Mouse (Mus musculus): Measurements from ENCODE around the gene Fam117b. TPM values are rescaled to one million over a fixed set of nuclear protein-coding genes. Genes with fewer than 3 reads are reported as not detected.

Fam117b gene
- polyA plus RNA-seq, 1 experiment from 2014 or later: 24.0 TPM

GRCm38 (mm10) chr1:59997352-59997751 lies 84.5 kb downstream of the Fam117b start:
- Histone ChIP-seq H3K4me3 (ENCODE audit: low read length) (no peak overlapping the region), H3K9me3 (ENCODE audit: control insufficient read depth, low read length) (no peaks in the 10 kb centered on the region), H3K4me2 (ENCODE audit: low read length) (no peak overlapping the region), H3K4me1 (ENCODE audit: control insufficient read depth, insufficient read depth, low read depth, low read length) (no peaks in the 10 kb centered on the region), H3K27me3 (replicated peaks; ENCODE audit: control insufficient read depth, insufficient read depth, low read length) (no peaks in the 10 kb centered on the region), H3K9ac (ENCODE audit: low read depth, low read length) (no peak overlapping the region), H3K27ac (ENCODE audit: low read depth, low read length) (no peak overlapping the region), H3K36me3 (ENCODE audit: control insufficient read depth, insufficient read depth, low read length) (no peaks in the 10 kb centered on the region)
- 80% methylated on average over 5 of the region's 5 CpGs for WGBS
- ATAC-seq: no peak

GRCm38 (mm10) chr1:60000319-60000718 lies 87.5 kb downstream of the Fam117b start:
- ATAC-seq: no peak
- Histone ChIP-seq H3K4me2 (ENCODE audit: low read length) (no peak overlapping the region), H3K4me1 (ENCODE audit: control insufficient read depth, insufficient read depth, low read depth, low read length) (no peaks in the 10 kb centered on the region), H3K9ac (ENCODE audit: low read depth, low read length) (no peak overlapping the region), H3K36me3 (ENCODE audit: control insufficient read depth, insufficient read depth, low read length) (no peaks in the 10 kb centered on the region), H3K27ac (ENCODE audit: low read depth, low read length) (no peak overlapping the region), H3K27me3 (replicated peaks; ENCODE audit: control insufficient read depth, insufficient read depth, low read length) (no peaks in the 10 kb centered on the region), H3K9me3 (ENCODE audit: control insufficient read depth, low read length) (no peaks in the 10 kb centered on the region), H3K4me3 (ENCODE audit: low read length) (no peak overlapping the region)
- WGBS: 60% methylated on average over 2 of the region's 2 CpGs

DNA sequence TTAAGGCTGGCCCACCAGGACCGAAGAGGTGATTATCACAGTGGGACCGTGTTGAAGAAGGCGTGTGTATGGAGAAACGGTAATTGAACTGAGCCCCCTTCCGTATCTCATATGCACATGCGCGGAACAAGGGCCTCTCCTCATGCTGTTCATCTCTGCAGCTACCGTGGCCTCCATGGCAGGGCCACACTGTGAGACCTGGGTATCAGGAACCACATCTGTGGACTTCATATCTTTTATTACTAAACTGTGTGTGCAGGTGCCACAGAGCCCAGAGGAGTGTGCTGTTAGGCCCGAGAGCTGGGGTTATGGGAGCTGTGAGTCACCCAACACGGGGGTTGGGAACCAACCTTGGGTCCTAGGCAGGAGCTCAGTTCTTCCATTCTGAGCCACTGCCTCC lies 94.5 kb downstream of the Fam117b start:
- Histone ChIP-seq H3K4me2 (ENCODE audit: low read length) (no peak overlapping the region), H3K4me3 (ENCODE audit: low read length) (no peak overlapping the region), H3K4me1 (ENCODE audit: control insufficient read depth, insufficient read depth, low read depth, low read length) (no peaks in the 10 kb centered on the region), H3K27me3 (replicated peaks; ENCODE audit: control insufficient read depth, insufficient read depth, low read length) (no peaks in the 10 kb centered on the region), H3K36me3 (ENCODE audit: control insufficient read depth, insufficient read depth, low read length) (no peaks in the 10 kb centered on the region; the same call in 1 of the 2 replicates), H3K9ac (ENCODE audit: low read depth, low read length) (no peak overlapping the region), H3K27ac (ENCODE audit: low read depth, low read length) (no peak overlapping the region), H3K9me3 (ENCODE audit: control insufficient read depth, low read length) (no peaks in the 10 kb centered on the region)
- no peak for ATAC-seq
- WGBS: 90% methylated on average over 10 of the region's 10 CpGs

DNA sequence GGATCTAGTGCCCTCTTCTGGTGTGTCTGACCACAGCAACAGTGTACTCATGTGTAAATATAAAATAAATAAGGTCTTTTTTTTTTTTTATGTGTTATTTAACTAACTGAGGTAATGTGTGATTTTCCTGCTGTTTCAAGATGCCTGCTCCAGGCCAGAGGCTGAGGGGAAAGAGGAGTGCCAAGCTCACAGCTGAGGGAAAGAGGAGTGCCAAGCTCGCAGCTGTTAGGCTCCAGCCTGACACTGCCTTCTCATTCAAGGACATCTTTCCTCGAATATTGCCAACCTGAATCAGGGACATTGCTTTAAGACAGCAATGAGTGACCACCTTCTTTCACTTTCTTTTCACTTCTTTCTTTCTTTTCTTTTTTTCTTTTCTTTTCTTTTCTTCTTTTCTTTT lies 95.9 kb downstream of the Fam117b start:
- no peaks in the 10 kb centered on the region; the same call in 1 of the 2 replicates for H3K36me3 ChIP-seq (ENCODE audit: control insufficient read depth, insufficient read depth, low read length)
- H3K27ac ChIP-seq (ENCODE audit: low read depth, low read length): no peak overlapping the region
- H3K4me1 ChIP-seq (ENCODE audit: control insufficient read depth, insufficient read depth, low read depth, low read length): no peaks in the 10 kb centered on the region
- no peaks in the 10 kb centered on the region for H3K9me3 ChIP-seq (ENCODE audit: control insufficient read depth, low read length)
- no peak overlapping the region for H3K4me2 ChIP-seq (ENCODE audit: low read length)
- ATAC-seq: no peak
- WGBS: 70% methylated on average over 2 of the region's 2 CpGs
- H3K4me3 ChIP-seq (ENCODE audit: low read length): no peak overlapping the region
- H3K9ac ChIP-seq (ENCODE audit: low read depth, low read length): no peak overlapping the region
- no peaks in the 10 kb centered on the region for H3K27me3 ChIP-seq (replicated peaks; ENCODE audit: control insufficient read depth, insufficient read depth, low read length)

GRCm38 (mm10) chr1:60013779-60014178 lies 101.0 kb downstream of the Fam117b start:
- no peak overlapping the region for H3K4me3 ChIP-seq (ENCODE audit: low read length)
- 92% methylated on average over 10 of the region's 10 CpGs for WGBS
- no peak overlapping the region for H3K27ac ChIP-seq (ENCODE audit: low read depth, low read length)
- no peaks in the 10 kb centered on the region for H3K27me3 ChIP-seq (replicated peaks; ENCODE audit: control insufficient read depth, insufficient read depth, low read length)
- H3K36me3 ChIP-seq (ENCODE audit: control insufficient read depth, insufficient read depth, low read length): no peaks in the 10 kb centered on the region
- ATAC-seq: no peak
- no peak overlapping the region for H3K9ac ChIP-seq (ENCODE audit: low read depth, low read length)
- no peaks in the 10 kb centered on the region for H3K4me1 ChIP-seq (ENCODE audit: control insufficient read depth, insufficient read depth, low read depth, low read length)
- H3K4me2 ChIP-seq (ENCODE audit: low read length): no peak overlapping the region
- H3K9me3 ChIP-seq (ENCODE audit: control insufficient read depth, low read length): no peaks in the 10 kb centered on the region

DNA sequence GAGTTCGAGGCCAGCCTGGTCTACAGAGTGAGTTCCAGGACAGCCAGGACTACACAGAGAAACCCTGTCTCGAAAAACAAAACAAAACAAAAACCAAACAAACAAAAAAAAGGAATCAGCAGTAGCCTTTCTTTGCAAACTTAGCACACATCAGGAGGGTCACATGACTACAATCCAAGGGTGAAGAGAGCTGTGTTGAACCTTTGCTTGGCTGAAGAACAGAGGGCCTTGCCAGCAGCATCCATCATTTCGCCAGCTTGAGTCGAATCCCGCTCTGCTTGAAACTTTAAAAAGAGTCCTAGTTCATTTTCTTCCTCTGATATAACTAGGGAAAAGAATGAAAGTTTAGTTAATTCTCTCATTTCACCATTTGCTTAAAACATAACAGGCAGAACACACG lies 102.7 kb downstream of the Fam117b start:
- Histone ChIP-seq H3K27me3 (replicated peaks; ENCODE audit: control insufficient read depth, insufficient read depth, low read length) (no peaks in the 10 kb centered on the region), H3K9ac (ENCODE audit: low read depth, low read length) (no peak overlapping the region), H3K4me2 (ENCODE audit: low read length) (no peak overlapping the region), H3K9me3 (ENCODE audit: control insufficient read depth, low read length) (no peaks in the 10 kb centered on the region), H3K4me1 (ENCODE audit: control insufficient read depth, insufficient read depth, low read depth, low read length) (no peaks in the 10 kb centered on the region), H3K4me3 (ENCODE audit: low read length) (no peak overlapping the region), H3K27ac (ENCODE audit: low read depth, low read length) (no peak overlapping the region), H3K36me3 (ENCODE audit: control insufficient read depth, insufficient read depth, low read length) (no peaks in the 10 kb centered on the region)
- WGBS: 83% methylated on average over 6 of the region's 6 CpGs
- no peak for ATAC-seq

- Histone ChIP-seq H3K4me1 (ENCODE audit: control insufficient read depth, insufficient read depth, low read depth, low read length) (no peaks in the 10 kb centered on the region), H3K4me2 (ENCODE audit: low read length) (no peak overlapping the region), H3K27ac (ENCODE audit: low read depth, low read length) (no peak overlapping the region), H3K9me3 (ENCODE audit: control insufficient read depth, low read length) (no peaks in the 10 kb centered on the region), H3K9ac (ENCODE audit: low read depth, low read length) (no peak overlapping the region), H3K4me3 (ENCODE audit: low read length) (no peak overlapping the region), H3K27me3 (replicated peaks; ENCODE audit: control insufficient read depth, insufficient read depth, low read length) (no peaks in the 10 kb centered on the region), H3K36me3 (ENCODE audit: control insufficient read depth, insufficient read depth, low read length) (no peaks in the 10 kb centered on the region)
- 76% methylated on average over 5 of the region's 5 CpGs for WGBS
- ATAC-seq: no peak
Measured at GRCm38 (mm10) chr1:60016136-60016611, 103.4 kb downstream of the Fam117b start.

DNA sequence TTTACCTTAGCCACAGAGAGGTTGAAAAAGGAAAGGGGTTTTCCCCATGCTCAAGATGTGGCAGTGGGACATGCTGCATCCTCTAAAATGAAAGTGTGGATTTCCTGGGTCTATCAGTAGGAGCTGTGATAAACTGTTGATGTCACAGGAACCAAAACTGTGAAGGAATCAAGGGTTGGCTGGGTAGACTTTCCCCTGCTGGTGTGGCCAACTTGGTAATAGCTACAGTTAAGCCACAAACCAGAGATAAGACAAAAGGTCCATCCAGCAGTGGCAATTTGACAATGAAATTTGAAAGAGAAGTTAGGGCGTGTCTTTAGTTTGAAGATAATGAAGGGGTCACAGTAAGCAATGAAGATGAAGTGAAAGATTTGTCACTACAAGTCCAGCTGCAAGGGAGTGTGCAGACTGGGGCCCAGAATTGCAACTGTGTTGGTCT lies 104.2 kb downstream of the Fam117b start:
- Histone ChIP-seq H3K4me1 (ENCODE audit: control insufficient read depth, insufficient read depth, low read depth, low read length) (no peaks in the 10 kb centered on the region), H3K4me3 (ENCODE audit: low read length) (no peak overlapping the region), H3K27ac (ENCODE audit: low read depth, low read length) (no peak overlapping the region), H3K27me3 (replicated peaks; ENCODE audit: control insufficient read depth, insufficient read depth, low read length) (no peaks in the 10 kb centered on the region), H3K9me3 (ENCODE audit: control insufficient read depth, low read length) (no peaks in the 10 kb centered on the region), H3K4me2 (ENCODE audit: low read length) (no peak overlapping the region), H3K36me3 (ENCODE audit: control insufficient read depth, insufficient read depth, low read length) (no peaks in the 10 kb centered on the region; the same call in 1 of the 2 replicates), H3K9ac (ENCODE audit: low read depth, low read length) (no peak overlapping the region)
- WGBS: 88% methylated on average over 1 of the region's 1 CpGs
- ATAC-seq: no peak
